Mouse (Mus musculus): ENCODE measurements around the gene Poc1b. TPM values are rescaled to one million over a fixed set of nuclear protein-coding genes. Genes with fewer than 3 reads are reported as not detected.

Poc1b gene
- polyA plus RNA-seq, 1 experiment = 11.4 TPM

- H3K27ac ChIP-seq (ENCODE audit: control insufficient read depth, insufficient read depth, low read length) = no peak overlapping the region
- H3K27me3 ChIP-seq (ENCODE audit: control insufficient read depth, insufficient read depth, low read length) = no peaks in the 10 kb centered on the region
- WGBS = 72% methylated on average over 5 of the region's 5 CpGs
- TF ChIP-seq CTCF (IDR thresholded peaks at IDR 0.05; ENCODE audit: borderline replicate concordance, control insufficient read depth, extremely low read depth, insufficient read depth, low read length, poor library complexity) = no peak
- H3K4me3 ChIP-seq (ENCODE audit: control insufficient read depth, insufficient read depth, low read length) = no peak overlapping the region
- no peaks in the 10 kb centered on the region for H3K36me3 ChIP-seq (ENCODE audit: control insufficient read depth, insufficient read depth, low read length)
- no peak for DNase-seq
- H3K4me1 ChIP-seq (replicated peaks; ENCODE audit: control insufficient read depth, insufficient read depth, low read length) = peaks cover 19% of the 10 kb centered on the region
These were observed 72.3 kb downstream of the Poc1b start for GRCm38 (mm10) chr10:99179122-99179521.

DNA sequence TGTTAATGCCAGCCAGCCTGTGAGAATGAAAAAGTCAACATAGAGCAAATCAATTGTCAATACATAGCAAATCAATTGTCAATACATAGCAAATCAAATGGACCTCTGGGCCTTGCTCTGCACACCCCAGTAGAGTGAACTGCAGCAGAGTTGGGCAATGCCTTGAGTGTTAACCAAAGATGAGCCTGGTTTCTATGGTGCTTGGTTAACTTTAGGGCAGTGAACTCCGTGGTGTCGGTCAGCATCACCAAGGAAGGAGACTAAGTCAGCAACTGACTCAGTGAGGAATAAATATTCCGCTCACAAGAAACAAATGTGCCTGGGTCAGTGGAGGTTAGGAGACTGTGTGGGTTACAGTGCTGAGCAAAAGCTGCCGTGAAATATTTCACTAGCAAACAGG is 72.7 kb downstream of the Poc1b start:
- no peak overlapping the region for H3K27ac ChIP-seq (ENCODE audit: control insufficient read depth, insufficient read depth, low read length)
- DNase-seq = no peak
- no peak overlapping the region for H3K4me3 ChIP-seq (ENCODE audit: control insufficient read depth, insufficient read depth, low read length)
- H3K27me3 ChIP-seq (ENCODE audit: control insufficient read depth, insufficient read depth, low read length) = no peaks in the 10 kb centered on the region
- no peaks in the 10 kb centered on the region for H3K36me3 ChIP-seq (ENCODE audit: control insufficient read depth, insufficient read depth, low read length)
- peaks cover 19% of the 10 kb centered on the region for H3K4me1 ChIP-seq (replicated peaks; ENCODE audit: control insufficient read depth, insufficient read depth, low read length)
- 94% methylated on average over 4 of the region's 4 CpGs for WGBS
- TF ChIP-seq POLR2A (IDR thresholded peaks at IDR 0.05; ENCODE audit: control insufficient read depth, extremely low read depth, insufficient read depth, low read length, poor library complexity) = no peak
- no peak for TF ChIP-seq CTCF (IDR thresholded peaks at IDR 0.05; ENCODE audit: borderline replicate concordance, control insufficient read depth, extremely low read depth, insufficient read depth, low read length, poor library complexity)

GRCm38 (mm10) chr10:99181497-99181896 is 74.7 kb downstream of the Poc1b start:
- Histone ChIP-seq H3K27ac (ENCODE audit: control insufficient read depth, insufficient read depth, low read length) (peak overlapping the region; percentile 99), H3K4me3 (ENCODE audit: control insufficient read depth, insufficient read depth, low read length) (no peak overlapping the region), H3K36me3 (ENCODE audit: control insufficient read depth, insufficient read depth, low read length) (no peaks in the 10 kb centered on the region), H3K27me3 (ENCODE audit: control insufficient read depth, insufficient read depth, low read length) (no peaks in the 10 kb centered on the region), H3K4me1 (replicated peaks; ENCODE audit: control insufficient read depth, insufficient read depth, low read length) (peaks cover 19% of the 10 kb centered on the region)
- no peak for DNase-seq
- TF ChIP-seq POLR2A (IDR thresholded peaks at IDR 0.05; ENCODE audit: control insufficient read depth, extremely low read depth, insufficient read depth, low read length, poor library complexity) (no peak), CTCF (IDR thresholded peaks at IDR 0.05; ENCODE audit: borderline replicate concordance, control insufficient read depth, extremely low read depth, insufficient read depth, low read length, poor library complexity) (no peak)
- 86% methylated on average over 8 of the region's 8 CpGs for WGBS

DNA sequence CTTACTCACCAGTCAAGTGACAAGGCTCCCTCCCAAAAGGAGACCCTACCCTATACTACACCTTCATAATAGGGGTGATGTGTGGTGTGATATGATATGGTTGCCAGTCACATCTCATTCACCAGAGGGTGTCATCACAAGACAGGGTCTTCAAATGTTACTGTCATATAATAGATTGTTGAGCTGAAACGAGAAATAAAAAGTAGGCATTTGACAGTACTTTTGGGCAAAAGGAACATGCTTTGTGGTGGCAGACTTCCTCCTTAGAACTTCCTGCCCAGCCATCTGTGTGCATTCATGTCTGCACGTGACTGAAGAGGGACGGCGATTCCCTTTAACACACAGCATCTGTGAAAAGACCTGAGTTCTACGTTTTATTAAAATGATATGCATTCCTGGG is 75.3 kb downstream of the Poc1b start:
- Histone ChIP-seq H3K27me3 (ENCODE audit: control insufficient read depth, insufficient read depth, low read length) (no peaks in the 10 kb centered on the region), H3K4me3 (ENCODE audit: control insufficient read depth, insufficient read depth, low read length) (no peak overlapping the region), H3K27ac (ENCODE audit: control insufficient read depth, insufficient read depth, low read length) (peak overlapping the region; percentile 99), H3K4me1 (replicated peaks; ENCODE audit: control insufficient read depth, insufficient read depth, low read length) (peaks cover 19% of the 10 kb centered on the region), H3K36me3 (ENCODE audit: control insufficient read depth, insufficient read depth, low read length) (no peaks in the 10 kb centered on the region)
- DNase-seq = peak; percentile 61
- WGBS = 6% methylated on average over 5 of the region's 5 CpGs
- no peak for TF ChIP-seq CTCF (IDR thresholded peaks at IDR 0.05; ENCODE audit: borderline replicate concordance, control insufficient read depth, extremely low read depth, insufficient read depth, low read length, poor library complexity)

- H3K27me3 ChIP-seq (ENCODE audit: control insufficient read depth, insufficient read depth, low read length) = no peaks in the 10 kb centered on the region
- TF ChIP-seq POLR2A (IDR thresholded peaks at IDR 0.05; ENCODE audit: control insufficient read depth, extremely low read depth, insufficient read depth, low read length, poor library complexity) (no peak), CTCF (IDR thresholded peaks at IDR 0.05; ENCODE audit: borderline replicate concordance, control insufficient read depth, extremely low read depth, insufficient read depth, low read length, poor library complexity) (no peak)
- DNase-seq = no peak
- no peaks in the 10 kb centered on the region for H3K36me3 ChIP-seq (ENCODE audit: control insufficient read depth, insufficient read depth, low read length)
- WGBS = 100% methylated on average over 1 of the region's 1 CpGs
- H3K27ac ChIP-seq (ENCODE audit: control insufficient read depth, insufficient read depth, low read length) = no peak overlapping the region
- 0 out of 2 replicates have a peak, but pooled peaks cover 2% of the 10 kb centered on the region for H3K4me1 ChIP-seq (replicated peaks; ENCODE audit: control insufficient read depth, insufficient read depth, low read length)
- H3K4me3 ChIP-seq (ENCODE audit: control insufficient read depth, insufficient read depth, low read length) = no peak overlapping the region
These were observed 81.3 kb downstream of the Poc1b start for GRCm38 (mm10) chr10:99188175-99188574.

DNA sequence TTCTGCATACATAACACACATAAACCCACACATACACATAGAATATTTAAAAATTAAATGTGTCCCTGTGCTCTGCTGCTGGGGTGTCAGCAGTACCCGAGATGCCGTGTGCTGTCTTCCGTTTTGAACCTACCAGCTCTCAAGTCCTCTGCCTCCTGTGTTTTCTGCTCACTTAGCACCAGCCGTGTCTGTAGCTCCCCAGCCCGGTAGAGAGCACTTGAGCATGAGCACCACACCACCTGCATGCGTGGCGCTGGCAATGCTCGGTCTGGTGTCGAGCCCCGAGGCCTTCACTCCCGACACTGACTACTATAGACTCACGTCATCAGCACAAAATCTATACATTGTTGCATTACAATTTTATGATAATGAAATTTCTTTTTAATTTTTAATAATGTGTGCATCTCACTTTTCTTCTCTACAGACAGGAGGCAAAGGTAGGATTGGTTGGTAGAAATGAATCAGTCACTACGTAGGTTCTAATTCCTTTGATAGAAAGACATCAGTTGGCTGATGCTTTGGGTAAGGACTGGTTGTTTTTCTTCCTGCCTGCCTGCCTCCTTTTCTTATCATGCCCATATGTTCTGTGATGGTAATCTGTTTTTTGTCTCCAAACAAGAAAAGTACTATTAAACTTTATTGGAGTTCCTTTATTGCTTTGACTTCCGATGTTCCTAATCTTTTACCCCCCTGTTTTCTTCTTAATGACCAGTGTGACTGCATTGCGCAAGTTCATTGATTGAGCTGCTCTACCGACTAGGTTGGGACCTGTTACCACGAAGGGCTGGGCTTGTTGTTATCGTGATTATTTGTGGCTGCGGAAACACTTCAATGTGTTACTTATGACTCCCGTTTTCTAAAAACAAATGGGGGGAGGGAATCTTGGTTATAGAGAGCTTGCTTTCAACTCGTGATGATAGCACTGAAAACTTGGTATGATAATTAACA is 82.1 kb downstream of the Poc1b start:
- DNase-seq = no peak
- Histone ChIP-seq H3K27me3 (ENCODE audit: control insufficient read depth, insufficient read depth, low read length) (no peaks in the 10 kb centered on the region), H3K27ac (ENCODE audit: control insufficient read depth, insufficient read depth, low read length) (no peak overlapping the region), H3K36me3 (ENCODE audit: control insufficient read depth, insufficient read depth, low read length) (no peaks in the 10 kb centered on the region), H3K4me3 (ENCODE audit: control insufficient read depth, insufficient read depth, low read length) (no peak overlapping the region), H3K4me1 (replicated peaks; ENCODE audit: control insufficient read depth, insufficient read depth, low read length) (peaks cover 4% of the 10 kb centered on the region)
- TF ChIP-seq CTCF (IDR thresholded peaks at IDR 0.05; ENCODE audit: borderline replicate concordance, control insufficient read depth, extremely low read depth, insufficient read depth, low read length, poor library complexity) = no peak
- TF ChIP-seq POLR2A (IDR thresholded peaks at IDR 0.05; ENCODE audit: control insufficient read depth, extremely low read depth, insufficient read depth, low read length, poor library complexity) = no peak
- 94% methylated on average over 21 of the region's 21 CpGs for WGBS

Data from thymus, adult 2 months (tissue).